Mouse (Mus musculus) liver, adult (tissue): ENCODE measurements around the gene Plekhj1.

Experiments
- GATA4 ChIP-seq: IDR thresholded peaks from 2 replicates; pipeline ENCODE4 v1.6.1; 2014; ENCODE audit warnings: mild to moderate bottlenecking, low read length; ENCODE audit not compliant: insufficient replicate concordance

The Plekhj1 gene

GRCm38 (mm10) chr10:80776358-80776869, 22.0 kb downstream of the Plekhj1 start:
- TF ChIP-seq GATA4: no peak

DNA sequence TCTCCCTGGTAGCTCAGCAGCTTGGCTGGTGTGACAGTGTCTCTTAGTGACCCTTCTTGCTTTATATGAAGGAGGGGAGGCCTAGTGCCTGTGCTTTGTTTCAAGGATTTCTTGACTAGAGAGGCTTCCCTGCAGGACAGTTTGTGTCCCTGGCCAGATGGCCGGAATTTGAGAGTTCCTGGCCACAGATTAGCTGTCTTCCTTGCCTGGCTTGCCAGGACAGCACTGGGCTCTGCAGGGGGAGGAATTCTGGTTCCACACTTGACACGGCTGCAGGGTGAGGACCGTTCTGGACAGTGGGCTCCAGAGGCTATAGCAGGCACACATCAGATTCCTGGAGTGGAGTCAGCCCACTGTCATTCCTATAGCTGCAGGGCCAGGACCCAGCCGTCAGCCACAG, 22.7 kb downstream of the Plekhj1 start:
- no peak for TF ChIP-seq GATA4

GRCm38 (mm10) chr10:80774981-80775380, 23.4 kb downstream of the Plekhj1 start:
- no peak for TF ChIP-seq GATA4

DNA sequence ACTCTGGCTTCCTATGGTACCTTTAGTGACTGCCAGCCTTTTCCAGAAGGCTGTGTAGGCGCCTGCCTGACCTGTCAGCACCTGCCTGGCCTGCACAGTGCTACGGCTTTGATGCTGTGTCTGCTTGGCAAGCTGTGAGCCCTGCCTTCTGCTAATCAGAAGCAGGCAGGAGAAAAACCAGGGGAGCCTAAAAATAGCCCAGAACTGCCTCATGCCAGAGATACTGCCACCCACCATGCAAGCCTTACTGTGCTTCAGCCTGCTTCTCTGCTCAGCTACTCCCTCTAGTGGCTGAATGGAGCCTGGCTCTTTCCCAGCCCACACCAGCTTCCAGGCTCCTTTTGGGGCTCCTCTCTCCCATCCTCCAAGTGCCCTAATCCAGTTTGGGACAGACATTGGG, 23.9 kb downstream of the Plekhj1 start:
- no peak for TF ChIP-seq GATA4

DNA sequence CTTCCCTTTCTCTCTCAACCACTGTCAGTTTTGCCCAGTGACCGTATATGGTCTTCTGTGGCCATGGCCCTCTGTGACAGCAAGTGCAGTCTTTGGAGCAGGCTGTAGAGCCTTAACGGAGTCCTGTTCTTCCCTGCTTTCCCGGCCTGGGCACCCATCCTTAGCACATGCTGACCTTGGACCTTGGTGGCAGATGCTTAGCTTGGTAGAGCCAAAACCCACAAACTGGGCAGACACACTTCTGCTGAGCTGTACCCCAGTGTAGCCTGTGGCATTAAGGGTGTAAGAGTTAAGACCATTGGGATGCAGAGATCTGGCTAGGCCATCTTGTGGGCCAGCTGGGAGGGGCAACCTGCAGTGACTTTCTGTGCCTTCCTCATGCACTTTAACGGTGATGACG, 24.6 kb downstream of the Plekhj1 start:
- no peak for TF ChIP-seq GATA4

DNA sequence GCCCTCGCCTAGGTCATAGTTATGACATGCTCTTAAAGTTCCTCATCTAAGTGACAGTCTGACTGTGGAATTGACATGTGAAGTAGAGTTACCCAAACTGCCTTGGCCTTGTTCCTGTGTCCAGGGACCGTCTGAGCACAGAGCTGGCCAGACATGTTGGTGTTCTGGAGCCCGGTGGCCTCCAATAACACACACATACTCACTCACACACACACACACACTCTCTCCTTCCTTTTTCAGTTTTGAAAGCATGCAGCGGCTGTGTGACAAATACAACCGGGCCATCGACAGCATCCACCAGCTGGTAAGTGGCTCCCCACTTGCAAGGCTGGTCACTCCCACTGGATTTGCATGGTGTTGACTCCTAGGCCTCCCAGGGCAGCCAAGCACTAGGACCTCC, 30.1 kb downstream of the Plekhj1 start:
- no peak for TF ChIP-seq GATA4

- no peak for TF ChIP-seq GATA4
Observed at GRCm38 (mm10) chr10:80766161-80766815, 32.1 kb downstream of the Plekhj1 start.

GRCm38 (mm10) chr10:80765746-80766145, 32.7 kb downstream of the Plekhj1 start:
- TF ChIP-seq GATA4: no peak

DNA sequence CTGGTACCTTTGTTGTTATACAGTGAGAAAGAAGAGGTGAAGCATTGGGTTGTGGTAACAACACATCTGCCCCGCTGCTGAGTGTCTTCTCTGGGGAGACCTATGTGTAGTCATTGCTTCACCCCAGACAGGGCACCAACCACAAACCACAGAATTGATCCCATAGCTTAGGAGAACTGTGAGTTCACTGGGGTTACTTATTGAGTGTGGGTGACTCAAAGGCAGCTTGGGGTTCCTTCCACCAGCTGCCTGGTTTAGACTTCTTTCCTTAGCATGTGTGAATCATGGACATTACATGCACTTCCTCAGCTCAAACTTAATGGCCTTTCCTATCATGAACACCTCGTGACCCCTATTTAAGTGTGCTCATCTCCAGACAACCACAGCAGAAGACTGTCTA, 34.9 kb downstream of the Plekhj1 start:
- no peak for TF ChIP-seq GATA4

GRCm38 (mm10) chr10:80761821-80762220, 36.6 kb downstream of the Plekhj1 start:
- TF ChIP-seq GATA4: no peak; the same call in 1 of the 2 replicates

DNA sequence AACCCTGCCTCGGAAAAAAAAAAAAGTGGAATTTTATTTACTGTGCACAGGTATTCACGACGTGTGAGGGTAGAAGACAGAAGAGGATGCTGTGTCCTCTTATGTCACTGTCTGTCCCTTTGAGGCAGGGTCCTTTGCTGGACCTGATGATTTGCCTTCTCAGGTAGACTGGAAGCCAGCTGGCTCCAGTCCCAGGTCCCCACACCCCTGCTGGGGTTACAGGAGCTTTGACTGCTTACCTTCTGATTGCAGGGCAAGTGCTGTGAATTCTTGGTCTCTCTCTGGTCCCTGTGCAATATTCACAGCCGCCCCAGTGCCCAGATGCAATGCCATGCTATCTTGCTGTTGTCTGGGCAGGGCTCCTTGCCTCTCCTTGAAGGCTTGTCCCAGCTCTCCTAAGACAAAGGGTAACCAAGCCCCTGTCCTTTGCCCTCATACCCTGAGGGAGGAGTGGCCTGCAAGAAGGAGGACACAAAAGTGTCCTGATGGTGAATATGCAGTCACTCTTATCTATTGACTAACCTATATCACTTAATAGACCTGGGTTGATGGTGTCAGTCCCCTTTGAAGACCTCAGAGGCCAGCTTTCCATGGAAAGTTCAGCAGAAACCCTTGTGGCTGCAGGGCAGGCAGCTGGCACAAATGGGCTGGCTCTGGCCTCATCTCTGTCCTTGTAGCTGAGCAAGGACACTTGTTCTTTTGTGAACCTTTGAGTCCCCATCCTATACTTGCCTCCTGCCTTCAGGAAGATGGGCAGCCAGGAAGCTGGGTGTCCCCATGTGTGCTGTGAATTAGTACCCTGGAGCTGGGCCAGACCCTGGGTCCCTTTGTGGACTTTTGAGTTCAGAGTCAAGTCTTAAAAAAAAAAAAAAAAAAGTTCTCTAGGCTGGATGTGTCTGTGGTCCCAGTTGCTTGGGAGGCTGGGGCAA, 37.6 kb downstream of the Plekhj1 start:
- no peak for TF ChIP-seq GATA4

DNA sequence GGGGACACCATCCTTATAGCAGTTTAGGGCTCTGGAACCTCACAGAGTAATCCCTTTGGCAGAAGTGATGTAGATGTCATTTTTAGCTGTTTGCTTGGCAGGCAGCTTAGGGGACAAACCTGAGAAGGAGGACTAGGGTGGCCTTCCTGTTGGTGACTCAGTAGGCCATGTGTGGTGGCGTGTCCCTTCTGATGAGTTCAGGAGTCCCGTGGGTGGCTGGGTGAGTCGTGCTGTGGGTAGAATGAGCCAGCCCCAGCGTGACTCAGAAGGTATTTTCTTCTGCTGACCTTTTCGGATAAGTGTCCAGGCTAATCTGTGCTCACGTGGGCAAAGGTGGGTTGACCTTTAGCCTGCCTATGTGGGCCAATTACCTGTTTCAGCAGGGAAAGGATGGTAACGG, 39.8 kb downstream of the Plekhj1 start:
- TF ChIP-seq GATA4: no peak

GRCm38 (mm10) chr10:80757717-80758116, 40.7 kb downstream of the Plekhj1 start:
- no peak; the same call in 1 of the 2 replicates for TF ChIP-seq GATA4

GRCm38 (mm10) chr10:80756967-80757366, 41.5 kb downstream of the Plekhj1 start:
- TF ChIP-seq GATA4: no peak

GRCm38 (mm10) chr10:80756509-80756908, 41.9 kb downstream of the Plekhj1 start:
- no peak for TF ChIP-seq GATA4

GRCm38 (mm10) chr10:80756099-80756498, 42.3 kb downstream of the Plekhj1 start:
- no peak for TF ChIP-seq GATA4
